Mouse (Mus musculus) C2C12 (cell line): ENCODE results near the gene Fam208a.

Experiments used
- CTCF ChIP-seq: IDR thresholded peaks from one replicate; pipeline ENCODE4 v1.5.1; 2011; ENCODE audit not compliant: control insufficient read depth, insufficient read depth, insufficient read length
- MAX ChIP-seq: IDR thresholded peaks from one replicate; pipeline ENCODE4 v1.6.1; 2011; ENCODE audit warnings: mild to moderate bottlenecking, control low read depth
- MYOG ChIP-seq: IDR thresholded peaks from one replicate; pipeline ENCODE4 v1.6.1; 2011; ENCODE audit not compliant: control insufficient read depth, insufficient read length; ENCODE audit errors: extremely low read depth
- USF1 ChIP-seq: IDR thresholded peaks from one replicate; pipeline ENCODE4 v1.6.1; 2011; ENCODE audit warnings: low read depth, mild to moderate bottlenecking, control low read depth, moderate library complexity

DNA sequence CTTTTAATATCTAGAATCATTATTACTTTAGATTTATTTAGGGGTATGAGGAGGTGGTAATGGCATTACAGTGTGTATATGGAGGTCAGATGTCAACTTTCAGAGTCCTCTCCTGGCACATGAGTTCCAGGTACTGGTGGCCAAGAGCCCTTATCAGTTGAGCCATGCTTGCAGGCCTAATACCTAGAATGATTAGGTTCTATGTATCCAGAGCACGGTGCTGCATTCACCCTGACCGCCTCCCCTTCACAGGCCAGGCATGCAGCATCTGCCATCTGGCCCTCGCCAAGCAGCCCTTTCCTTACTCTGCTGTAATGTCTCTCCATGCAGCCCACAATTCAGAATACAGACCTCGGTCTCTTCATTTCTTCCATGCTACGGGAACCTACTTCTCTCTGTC is 62.8 kb downstream of the Fam208a start:
- TF ChIP-seq USF1 (no peak), MYOG (no peak), CTCF (no peak), MAX (no peak)
